Mouse (Mus musculus): ENCODE data around the gene Atxn10.

The Atxn10 gene

DNA sequence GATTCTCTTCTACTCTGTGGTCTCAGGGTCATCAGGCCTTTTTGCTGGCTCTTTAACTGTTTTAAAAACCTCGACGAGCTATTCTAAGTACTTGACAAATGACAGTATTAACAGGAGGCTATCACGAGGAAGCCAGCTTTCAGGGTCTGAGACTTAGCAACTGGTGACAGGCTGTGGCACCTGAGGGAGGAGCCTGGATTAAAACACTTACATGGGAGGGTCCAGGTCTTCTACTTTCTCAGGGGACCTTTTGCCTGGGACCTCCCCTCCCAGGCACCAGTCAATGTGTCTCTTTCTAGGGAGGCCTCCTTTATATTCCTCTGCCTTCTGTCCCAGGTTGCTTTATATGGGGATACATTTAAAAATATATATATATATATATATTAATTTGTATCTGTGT, 1.8 kb upstream of the Atxn10 start:
- no peak for DNase-seq (ENCODE audit: low spot score)

DNA sequence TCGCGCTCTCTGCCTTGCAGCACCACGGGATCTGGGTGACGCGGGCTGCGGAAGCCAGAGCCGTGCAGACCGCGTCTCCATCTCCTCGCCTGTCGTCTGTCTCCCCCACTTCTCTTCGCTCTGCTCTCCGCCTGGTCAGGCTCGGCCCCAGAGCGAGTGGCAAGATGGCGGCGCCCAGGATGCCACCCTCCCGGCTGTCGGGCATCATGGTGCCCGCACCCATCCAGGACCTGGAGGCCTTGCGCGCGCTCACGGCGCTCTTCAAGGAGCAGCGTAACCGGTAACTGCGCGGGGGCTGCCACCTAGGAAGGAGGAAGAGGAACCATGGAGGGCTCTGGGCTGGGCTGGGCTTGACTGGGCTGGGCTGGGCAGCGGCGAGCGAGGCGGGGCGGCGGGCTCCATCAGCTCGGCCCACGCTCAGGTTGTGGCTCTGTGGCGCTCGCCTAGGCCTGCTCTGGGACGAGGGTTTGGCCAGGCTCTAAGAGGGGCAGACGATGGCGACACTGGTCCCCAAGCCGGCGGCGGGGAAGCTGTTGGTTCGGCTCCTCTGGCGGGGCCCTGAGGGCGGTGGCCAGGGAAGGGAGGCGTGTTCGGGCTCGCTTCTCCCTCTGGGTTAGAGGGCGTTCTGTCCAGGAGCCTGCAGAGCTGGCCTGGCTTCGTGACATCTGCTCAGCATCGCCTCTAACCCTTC, 401 bp downstream of the Atxn10 start:
- DNase-seq (ENCODE audit: low spot score) = peak; percentile 37

DNA sequence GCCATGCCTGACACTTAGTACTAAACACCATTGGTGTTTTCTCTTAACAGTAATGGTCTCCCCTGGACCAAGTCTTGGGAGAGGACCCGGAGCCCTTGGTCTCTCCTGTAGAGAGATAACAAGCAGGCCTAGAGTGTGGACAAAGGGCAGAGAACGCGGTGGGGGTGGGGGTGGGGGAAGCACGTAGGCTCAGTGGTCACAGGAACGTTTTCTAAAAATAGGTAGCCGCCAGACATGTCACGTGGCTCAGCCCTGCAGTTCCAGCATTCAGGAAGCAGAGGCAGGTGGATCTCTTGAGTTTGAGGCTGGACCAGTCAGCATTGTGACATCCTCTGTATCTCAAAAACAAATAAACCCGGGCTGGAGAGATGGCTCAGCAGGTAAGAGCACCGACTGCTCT, 1.2 kb downstream of the Atxn10 start:
- no peak for DNase-seq (ENCODE audit: low spot score)

DNA sequence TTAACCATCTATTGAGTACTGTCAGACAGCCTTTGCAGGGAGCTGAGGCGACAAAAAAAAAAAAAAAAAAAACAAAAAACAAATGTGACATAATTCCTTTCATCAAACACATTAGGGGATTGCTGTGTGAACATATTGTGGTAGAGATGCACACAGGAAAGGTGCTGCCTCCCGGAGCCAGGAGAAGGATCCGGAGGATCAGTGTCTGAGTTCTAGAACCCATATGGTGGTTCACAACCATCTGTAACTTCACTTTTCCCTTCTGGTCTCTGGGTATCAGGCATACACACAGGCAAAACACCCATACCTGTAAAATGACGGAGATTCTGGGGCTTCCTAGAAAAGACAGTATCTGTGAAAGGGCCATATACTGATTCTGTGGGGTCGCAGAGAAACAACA, 1.9 kb downstream of the Atxn10 start:
- DNase-seq (ENCODE audit: low spot score) = no peak

DNA sequence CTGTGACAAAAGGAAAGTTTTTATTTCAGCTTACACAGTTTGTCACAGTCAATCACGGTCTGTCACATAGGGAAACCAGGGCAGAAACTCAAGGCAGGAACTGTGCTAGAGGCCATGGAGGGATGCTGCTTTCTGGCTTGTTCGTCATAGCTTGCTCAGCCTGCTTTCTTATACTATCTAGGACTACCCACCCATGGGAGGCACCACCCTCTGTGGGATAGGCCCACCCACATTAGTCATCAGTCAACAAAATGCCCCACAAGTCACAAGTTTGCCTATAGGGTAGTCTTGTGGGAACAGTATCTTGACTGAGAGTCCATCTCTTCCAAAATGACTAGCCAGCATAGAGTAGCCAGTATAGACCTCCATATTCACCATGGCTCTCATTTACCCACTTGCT, 6.2 kb downstream of the Atxn10 start:
- no peak for DNase-seq (ENCODE audit: low spot score)

DNA sequence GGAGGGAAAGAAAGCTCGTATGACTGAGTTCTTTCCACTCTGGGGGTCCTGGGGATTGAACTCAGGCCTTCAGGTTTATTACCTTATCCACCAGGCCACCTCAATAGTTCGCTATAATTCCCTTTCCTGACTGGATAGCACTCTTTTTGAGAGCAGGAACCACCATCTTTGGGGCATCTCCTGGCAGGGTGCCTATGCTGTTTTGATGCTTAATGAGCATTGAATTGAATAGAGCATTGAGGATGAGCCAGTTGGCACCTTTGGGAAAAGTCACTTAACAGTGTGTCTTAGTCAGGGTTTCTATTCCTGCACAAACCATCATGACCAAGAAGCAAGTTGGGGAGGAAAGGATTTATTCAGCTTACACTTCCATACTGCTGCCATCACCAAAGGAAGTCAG, 8.6 kb downstream of the Atxn10 start:
- no peak for DNase-seq (ENCODE audit: low spot score)

DNA sequence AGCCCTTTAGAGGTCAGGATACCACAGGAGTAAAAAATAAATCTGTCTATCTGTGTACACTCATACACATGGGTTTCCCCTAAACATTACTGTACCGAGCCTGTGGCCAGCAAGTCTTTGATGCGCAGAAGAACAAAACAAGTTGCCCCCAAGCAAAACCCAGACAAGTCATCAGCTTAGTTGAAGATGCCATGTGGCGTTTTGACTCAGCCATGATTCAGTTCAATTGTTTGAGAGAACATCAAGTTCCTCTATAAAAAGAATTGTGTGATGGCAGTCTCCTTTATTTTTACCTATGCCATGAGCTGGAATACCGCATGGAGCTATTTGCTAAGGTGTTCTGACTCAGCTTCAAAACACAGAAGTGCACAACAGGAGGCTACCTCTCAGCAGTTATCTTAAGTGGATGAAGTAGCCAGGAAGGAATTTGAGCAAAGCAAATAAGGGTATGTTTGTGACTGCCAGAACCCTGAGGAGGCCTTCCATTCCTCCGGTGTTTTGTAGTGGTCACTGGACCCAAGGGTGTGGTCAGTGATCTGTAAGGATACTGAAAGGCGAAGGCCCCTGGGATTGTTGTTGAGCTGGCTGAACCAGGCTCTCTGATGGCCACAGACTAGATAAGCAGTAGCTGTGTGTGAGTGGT, 11.1 kb downstream of the Atxn10 start:
- DNase-seq (ENCODE audit: low spot score) = no peak

DNA sequence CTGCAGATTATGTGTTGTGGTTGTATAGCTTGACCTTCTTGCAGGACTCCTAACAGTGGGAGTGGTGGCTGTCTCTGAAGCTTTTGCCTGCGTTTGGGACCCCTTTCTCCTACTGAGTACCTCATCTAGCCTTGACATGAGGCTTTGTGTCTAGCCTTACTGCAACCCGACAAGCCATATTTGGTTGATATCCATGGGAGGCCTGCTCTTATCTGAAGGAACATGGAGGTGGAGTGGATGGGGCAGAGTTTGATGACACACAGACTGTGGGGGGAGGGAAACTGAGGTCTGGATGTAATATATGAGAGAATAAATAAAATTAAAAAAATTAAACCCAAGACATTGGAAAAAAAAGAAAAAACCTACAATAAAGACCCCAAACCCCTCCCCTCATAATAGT, 14.1 kb downstream of the Atxn10 start:
- DNase-seq (ENCODE audit: low spot score) = no peak

DNA sequence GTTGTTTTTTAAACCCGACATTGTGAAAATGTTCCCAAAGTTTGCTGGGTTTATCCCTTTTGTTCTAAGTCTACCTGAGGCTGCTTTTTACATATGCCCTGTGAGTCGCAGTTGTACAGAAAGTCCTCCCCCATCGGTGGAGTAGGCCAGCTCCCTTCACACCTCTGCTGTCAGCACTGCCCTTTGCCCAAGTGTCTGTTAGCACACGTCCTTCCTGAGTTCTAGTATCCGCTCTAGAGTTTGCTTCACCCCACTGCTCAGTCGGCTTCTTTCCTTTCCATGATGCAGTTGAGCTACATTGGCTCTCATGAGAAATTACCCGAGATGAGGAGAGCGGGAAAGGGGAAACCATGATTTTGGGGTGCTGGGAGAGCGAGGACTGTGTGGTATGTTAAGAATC, 18.0 kb downstream of the Atxn10 start:
- DNase-seq (ENCODE audit: low spot score) = no peak

DNA sequence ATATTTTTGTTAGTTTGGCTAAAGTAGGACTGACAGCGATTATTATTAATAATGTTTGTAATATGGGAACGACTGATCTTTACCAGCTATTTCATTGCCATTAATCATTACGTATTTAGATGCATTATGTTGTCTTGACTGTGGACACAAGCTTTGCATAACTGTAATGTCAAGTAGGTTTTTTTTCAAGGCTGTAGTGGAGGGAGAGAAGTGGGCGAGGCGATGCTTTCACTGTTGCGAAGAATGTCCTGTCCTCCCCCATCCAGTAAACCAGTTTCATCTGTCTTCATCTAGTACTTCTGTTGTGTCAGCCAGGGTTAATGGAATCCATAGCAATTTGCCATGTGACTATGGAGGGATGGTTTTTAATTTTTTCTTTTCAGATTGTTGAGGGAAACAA, 20.1 kb downstream of the Atxn10 start:
- no peak for DNase-seq (ENCODE audit: low spot score)

DNA sequence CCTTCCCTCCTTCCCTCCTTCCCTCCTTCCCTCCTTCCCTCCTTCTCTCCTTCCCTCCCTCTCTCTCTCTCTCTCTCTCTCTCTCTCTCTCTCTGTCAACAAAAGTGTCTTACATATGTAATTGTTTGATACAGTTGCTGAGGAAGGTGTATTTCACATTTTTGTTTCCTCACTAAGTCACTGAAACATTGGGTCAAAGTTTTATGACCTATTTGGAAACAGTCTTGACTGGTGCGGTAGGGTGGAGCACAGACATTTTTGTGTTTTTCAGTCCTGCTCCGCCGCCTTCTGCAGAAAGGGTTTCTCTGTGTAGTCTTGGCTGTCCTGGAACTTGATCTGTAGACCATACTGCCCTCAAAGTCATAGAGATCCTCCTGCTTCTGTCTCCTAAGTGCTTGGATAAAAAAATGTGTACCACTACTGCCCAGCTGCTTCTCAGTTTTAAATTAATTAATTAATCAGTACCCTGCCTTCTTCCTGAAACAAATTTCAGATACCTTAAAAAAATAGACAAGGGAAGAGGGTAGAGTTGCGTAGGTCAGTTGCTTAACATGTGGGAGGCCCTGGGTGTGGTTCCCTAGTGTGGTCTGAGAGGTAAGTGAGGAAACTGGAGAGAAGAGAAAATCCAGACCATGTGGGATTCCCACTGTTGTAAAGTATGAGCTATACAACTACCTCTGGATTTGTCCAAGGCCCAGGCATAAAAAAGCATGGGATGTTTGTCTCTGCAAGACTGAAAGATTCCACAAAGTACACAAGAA, 21.6 kb downstream of the Atxn10 start:
- DNase-seq (ENCODE audit: low spot score) = no peak

DNA sequence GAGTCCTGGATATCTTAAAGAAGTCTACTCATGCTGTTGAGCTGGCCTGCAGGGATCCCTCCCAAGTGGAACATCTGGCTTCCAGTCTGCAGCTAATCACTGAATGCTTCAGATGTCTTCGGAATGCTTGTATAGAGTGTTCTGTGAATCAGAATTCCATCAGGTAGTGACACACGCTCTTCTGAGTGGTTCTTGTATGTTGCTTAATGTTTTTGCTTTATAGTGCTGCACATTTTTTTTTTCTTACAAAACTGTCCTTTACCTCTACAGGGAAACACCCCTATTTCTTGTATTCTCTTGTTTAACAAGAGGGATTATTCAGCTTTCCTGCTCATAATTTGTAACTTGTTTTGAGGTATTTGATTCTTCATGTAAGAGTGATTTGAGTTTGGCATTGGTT, 23.4 kb downstream of the Atxn10 start:
- no peak for DNase-seq (ENCODE audit: low spot score)

DNA sequence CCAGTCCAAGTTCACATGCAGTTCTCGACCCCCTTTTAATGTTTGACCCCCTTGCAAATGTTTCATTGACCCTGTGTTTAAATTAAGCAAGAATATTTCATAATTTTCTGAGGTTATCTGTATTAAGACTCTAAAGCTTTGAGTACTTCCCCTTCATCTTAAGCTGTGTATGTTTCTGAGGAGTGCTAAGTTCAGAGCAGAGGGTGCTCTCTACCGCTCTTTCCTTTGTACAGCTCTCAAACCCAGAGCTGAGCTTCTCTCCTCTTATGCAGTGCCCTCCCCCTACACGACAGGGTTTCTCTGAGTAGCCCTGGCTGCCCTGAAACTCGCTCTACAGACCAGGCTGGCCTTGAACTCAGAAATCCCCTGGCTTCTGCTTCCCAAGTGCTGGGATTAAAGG, 23.9 kb downstream of the Atxn10 start:
- DNase-seq (ENCODE audit: low spot score) = no peak

DNA sequence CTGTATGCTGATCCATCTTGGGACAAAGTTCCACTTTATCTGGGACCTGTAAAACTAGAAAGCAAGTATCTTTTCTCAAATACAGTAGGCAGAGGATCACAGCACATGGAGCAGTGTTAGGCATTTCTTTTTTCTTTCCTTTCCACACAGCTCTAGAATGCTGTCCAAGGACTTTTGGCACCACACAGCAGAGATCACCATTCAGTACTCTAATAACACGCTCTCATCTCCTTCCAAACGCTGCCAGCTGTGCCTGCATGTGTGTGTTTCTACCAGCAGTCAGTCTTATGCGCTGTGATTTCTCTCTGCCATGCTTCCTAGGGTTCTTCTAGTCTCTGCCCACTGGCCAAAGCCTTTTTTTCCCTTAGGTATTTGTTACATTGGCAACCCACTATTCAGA, 28.3 kb downstream of the Atxn10 start:
- no peak for DNase-seq (ENCODE audit: low spot score)

DNA sequence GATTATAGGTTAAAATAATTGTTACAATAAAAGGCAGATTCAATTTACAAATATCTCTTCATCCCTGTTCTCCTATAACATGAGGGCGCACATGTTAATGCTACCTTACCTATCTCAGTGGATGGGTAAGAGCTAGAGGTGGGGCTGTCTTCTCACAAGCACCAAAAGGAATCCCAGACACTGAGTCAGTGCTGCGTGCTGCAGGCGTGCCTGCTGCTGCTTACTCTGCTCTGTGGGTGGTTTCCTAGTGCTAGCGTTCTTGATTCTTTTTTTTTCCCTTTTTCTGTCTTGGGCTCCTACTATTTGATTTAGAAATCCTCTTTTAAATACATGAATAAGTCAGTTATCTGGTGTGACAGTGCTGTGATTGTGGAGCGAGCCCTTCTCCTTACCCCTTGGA, 30.9 kb downstream of the Atxn10 start:
- DNase-seq (ENCODE audit: low spot score) = no peak

DNA sequence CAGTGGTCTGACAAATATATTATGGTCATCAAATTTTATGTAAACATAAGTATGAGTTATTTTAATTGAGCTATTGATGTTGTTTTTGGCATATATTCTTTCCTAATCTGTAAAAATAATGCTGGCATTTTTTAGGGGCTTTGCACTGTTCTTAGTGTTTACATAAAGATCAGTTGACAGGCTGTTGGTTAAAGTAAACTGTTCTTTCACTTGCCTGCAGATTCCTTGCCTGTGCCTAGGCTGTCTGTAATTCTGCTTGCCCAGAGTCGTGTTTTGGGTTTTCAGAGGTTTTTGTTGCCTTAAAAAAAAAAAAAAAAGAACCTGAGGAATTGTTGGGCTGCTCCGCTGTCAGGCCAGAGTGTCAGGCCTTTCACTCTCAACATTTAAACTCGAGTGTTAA, 33.7 kb downstream of the Atxn10 start:
- DNase-seq (ENCODE audit: low spot score) = no peak

DNA sequence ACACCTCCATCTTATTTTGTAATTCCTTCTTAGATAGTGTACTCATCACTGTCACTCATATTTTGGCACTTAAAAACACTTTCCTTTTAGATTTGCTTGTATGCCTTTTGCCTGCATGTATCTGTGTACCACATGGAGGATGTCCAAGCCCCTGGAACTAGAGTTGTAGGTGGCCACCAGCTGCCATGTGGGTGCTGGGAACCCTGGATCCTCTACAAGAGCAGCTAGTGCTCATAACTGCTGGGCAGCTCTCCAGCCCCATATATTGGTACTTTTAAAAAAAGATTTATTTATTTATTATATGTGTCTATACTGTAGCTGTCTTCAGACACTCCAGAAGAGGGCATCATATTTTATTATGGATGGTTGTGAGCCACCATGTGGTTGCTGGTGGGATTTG, 37.1 kb downstream of the Atxn10 start:
- no peak for DNase-seq (ENCODE audit: low spot score)

DNA sequence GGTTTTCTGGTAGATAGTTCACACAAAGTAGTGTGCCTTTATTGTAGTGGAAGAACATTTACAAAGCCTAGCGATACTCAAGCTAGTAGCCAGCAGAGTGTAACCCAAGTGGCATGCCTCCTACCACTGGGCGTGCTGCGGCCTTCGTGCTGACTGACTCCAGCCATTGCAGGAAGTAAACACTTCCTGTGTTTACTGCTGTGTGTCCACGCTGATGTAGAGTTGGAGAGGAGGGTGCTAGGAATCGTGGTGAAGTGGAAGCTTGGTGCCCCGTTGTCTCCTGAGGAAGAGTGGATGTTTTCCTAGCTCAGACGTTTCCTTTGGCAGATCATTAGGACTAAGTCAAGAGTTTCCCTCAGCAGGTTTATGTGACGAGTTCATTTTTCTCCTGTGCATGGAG, 47.4 kb downstream of the Atxn10 start:
- no peak for DNase-seq (ENCODE audit: low spot score)

DNA sequence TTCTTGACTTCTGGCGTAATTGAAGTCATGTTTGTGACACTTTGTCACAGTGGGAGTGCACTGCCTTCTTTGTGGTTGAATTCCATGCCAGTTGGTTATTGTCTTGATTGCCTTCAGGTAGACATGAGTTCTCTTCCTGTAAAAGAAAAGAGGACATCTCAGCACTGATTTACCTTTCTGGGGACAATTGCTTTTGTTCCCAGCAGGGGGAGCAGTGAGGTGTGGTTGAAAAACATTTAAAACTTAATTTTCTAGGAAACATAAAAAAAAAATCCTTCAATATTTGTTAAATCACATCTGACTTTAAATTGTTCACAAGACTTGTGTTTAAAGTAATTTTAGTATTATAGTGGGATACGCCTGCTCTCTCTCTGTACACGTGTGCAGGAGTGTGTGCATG, 52.7 kb downstream of the Atxn10 start:
- no peak for DNase-seq (ENCODE audit: low spot score)

DNA sequence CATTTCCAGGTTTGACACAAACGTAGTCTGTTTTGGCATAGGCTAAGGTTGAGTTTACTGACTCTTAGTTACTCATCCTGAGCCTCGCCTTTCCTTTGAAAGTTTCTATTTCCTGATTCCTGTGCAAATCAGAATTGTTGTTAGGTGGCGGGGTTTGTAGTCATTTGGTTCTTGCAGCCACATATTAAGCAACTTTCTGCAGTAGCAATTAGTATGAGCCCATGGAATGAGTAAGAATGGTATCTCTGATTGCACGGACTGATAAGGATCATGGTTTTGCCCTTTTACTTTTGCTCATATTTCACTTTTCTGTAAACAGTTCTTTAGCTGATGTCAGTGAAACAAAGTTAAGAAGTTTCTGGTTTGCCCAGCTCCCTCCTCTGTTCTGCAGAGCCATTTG, 53.9 kb downstream of the Atxn10 start:
- DNase-seq (ENCODE audit: low spot score) = no peak

DNA sequence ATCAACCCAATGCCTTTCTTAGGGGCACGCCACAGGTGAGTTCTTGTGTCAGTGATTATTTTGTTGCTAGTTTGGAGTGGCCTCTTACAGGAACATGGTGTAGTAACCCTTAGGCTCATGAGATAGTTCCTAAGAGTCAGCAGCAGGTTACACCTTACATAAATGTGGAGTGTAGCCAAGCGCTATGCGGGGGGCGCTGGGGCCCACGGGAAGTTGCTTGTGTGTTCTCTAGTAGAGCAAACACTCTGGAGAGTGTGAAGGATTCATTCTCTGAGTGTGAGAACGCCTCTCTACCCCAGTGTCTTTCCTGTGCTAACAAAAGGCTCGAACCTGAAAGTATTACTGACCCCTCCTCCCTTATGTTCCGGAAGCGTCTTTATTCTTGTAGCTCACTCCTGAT, 59.3 kb downstream of the Atxn10 start:
- no peak for DNase-seq (ENCODE audit: low spot score)

DNA sequence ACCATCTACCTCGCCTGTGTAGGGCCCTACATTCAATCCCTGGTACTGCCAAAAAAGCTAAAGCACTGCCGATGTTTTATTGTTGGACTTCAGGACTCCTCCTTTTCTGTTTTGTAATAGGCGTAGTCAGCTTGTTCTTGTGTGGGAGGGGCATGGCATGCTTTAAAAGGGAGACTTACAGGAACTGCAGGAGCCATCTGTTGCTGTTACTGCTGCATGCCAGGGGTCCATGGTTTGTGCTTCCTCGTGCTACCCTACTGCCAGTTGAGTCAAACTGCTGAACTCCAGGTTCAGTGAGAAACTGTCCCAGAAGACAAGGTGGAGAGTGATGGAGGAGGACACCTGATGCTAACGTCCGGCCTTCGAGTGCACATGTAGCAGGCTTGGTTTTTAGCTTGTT, 65.9 kb downstream of the Atxn10 start:
- no peak for DNase-seq (ENCODE audit: low spot score)

DNA sequence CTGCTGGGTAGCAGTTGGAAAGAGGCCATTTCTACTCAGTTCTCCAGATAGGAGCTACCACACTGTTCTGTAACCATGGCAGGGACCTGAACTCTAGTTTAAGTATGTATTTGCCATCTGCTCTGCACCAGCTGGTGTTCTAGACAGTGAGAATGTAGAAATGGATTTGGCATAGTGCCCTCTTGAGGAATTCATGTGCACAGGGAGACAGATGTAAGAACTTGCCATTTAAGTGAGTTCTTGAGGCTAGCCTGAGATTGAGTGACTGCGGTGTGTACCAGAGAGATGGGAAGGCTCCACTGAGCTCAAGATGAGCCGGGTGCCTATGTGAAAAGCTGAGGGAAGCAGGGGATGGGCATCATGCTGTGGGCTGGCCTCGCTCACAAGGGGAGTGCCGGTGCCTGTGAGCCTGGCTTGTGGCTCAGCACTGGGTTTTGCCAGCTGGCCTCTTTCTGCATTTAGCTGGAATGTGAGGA, 67.2 kb downstream of the Atxn10 start:
- no peak for DNase-seq (ENCODE audit: low spot score)
